Mouse (Mus musculus) forebrain, embryonic 12.5 days (tissue): ENCODE data around the gene Ndc80. TPM values are rescaled to one million over a fixed set of nuclear protein-coding genes. Genes with fewer than 3 reads are reported as not detected.
"Not testable (repeated sequence)": the region's sequence is repeated elsewhere in the genome, so short reads cannot be mapped to it uniquely, and the experiment has no call there.

Experiments used
- ATAC-seq: fragments of 200-750 bp; cut with Nextera tagmentation; 2 replicates; pipeline ENCODE4 v1.8.0; 2017; ENCODE audit warnings: moderate TSS enrichment; ENCODE audit not compliant: low FRiP score
- H3K27ac ChIP-seq: fragments of 300-500 bp; sonication (generic); 2 replicates; pipeline ENCODE4 v1.5.1; 2016; ENCODE audit warnings: mild to moderate bottlenecking
- H3K27me3 ChIP-seq: fragments of 300-500 bp; sonication (generic); 2 replicates; pipeline ENCODE4 v1.6.1; 2016; ENCODE audit warnings: mild to moderate bottlenecking
- H3K36me3 ChIP-seq: fragments of 300-500 bp; sonication (generic); replicated peaks from 2 replicates; pipeline ENCODE4 v1.6.1; 2016; ENCODE audit warnings: mild to moderate bottlenecking
- H3K4me1 ChIP-seq: fragments of 300-500 bp; sonication (generic); 2 replicates; pipeline ENCODE4 v1.6.1; 2016
- H3K4me2 ChIP-seq: fragments of 300-500 bp; sonication (generic); 2 replicates; pipeline ENCODE4 v1.6.1; 2016; ENCODE audit warnings: mild to moderate bottlenecking, moderate library complexity
- H3K4me3 ChIP-seq: fragments of 300-500 bp; sonication (generic); replicated peaks from 2 replicates; pipeline ENCODE4 v1.5.1; 2016; ENCODE audit warnings: mild to moderate bottlenecking
- H3K9ac ChIP-seq: fragments of 300-500 bp; sonication (generic); 2 replicates; pipeline ENCODE4 v1.6.1; 2016; ENCODE audit warnings: mild to moderate bottlenecking
- H3K9me3 ChIP-seq: fragments of 300-500 bp; sonication (generic); 2 replicates; pipeline ENCODE4 v1.6.1; 2016
- WGBS: fragments of 180-500 bp; shearing (Covaris S2); methylation state at CpG from one replicate; pipeline ENCODE4 v1.1.7; 2016; 5-methylcytosine and 5-hydroxymethylcytosine counted together
- polyA plus RNA-seq: library from polyadenylated mRNA; unstranded; fragments of >200 nt; fragmentation: Nextera tagmentation; extraction: Ambion mirVana; gene quantifications from 2 replicates; pipeline ENCODE4 v1.2.1, GENCODE M21; 2016

Ndc80 gene
- polyA plus RNA-seq, 1 experiment from 2014 or later, result 55.6 TPM

- WGBS, result under 1% methylated on average over 31 of the region's 31 CpGs
- no peaks in the 10 kb centered on the region for H3K36me3 ChIP-seq
- H3K9me3 ChIP-seq, result no peaks in the 10 kb centered on the region
- peak overlapping the region; percentile 98 for H3K27ac ChIP-seq
- H3K27me3 ChIP-seq, result no peaks in the 10 kb centered on the region
- peak; percentile 79 for ATAC-seq
- H3K4me3 ChIP-seq, result peak overlapping the region; percentile 90
- H3K9ac ChIP-seq, result peak overlapping the region; percentile 88
- H3K4me2 ChIP-seq, result peak overlapping the region; percentile 80
- peaks cover 13% of the 10 kb centered on the region for H3K4me1 ChIP-seq
Observed at GRCm38 (mm10) chr17:71475705-71476089, 51.0 kb downstream of the Ndc80 start.

- Histone ChIP-seq H3K4me3 (peak within 1 kb of the TSS; percentile 90), H3K36me3 (no peaks in the 10 kb centered on the region), H3K9me3 (no peaks in the 10 kb centered on the region), H3K4me1 (peaks cover 13% of the 10 kb centered on the region), H3K27me3 (no peaks in the 10 kb centered on the region), H3K9ac (peak within 1 kb of the TSS; percentile 88), H3K4me2 (peak within 1 kb of the TSS; percentile 80), H3K27ac (peak within 1 kb of the TSS; percentile 98)
- ATAC-seq, result peak; percentile 95
- WGBS, result under 1% methylated on average over 96 of the region's 109 CpGs
Observed at GRCm38 (mm10) chr17:71474762-71475704, 51.6 kb downstream of the Ndc80 start, which contains the start of gene Smchd1. Smchd1 (minus strand) TSS chr17:71475343.

GRCm38 (mm10) chr17:71474128-71474527, 52.5 kb downstream of the Ndc80 start:
- Histone ChIP-seq H3K4me2 (peak overlapping the region; percentile 80), H3K4me1 (peaks cover 13% of the 10 kb centered on the region), H3K36me3 (0 out of 2 replicates have a peak, but pooled peaks cover 3% of the 10 kb centered on the region), H3K9me3 (no peaks in the 10 kb centered on the region), H3K9ac (peak overlapping the region; percentile 88), H3K27me3 (no peaks in the 10 kb centered on the region), H3K27ac (no peak overlapping the region), H3K4me3 (peak overlapping the region; percentile 90)
- WGBS, result 15% methylated on average over 8 of the region's 8 CpGs
- no peak for ATAC-seq

- WGBS, result 70% methylated on average over 2 of the region's 2 CpGs
- no peak overlapping the region for H3K4me3 ChIP-seq
- peaks cover 13% of the 10 kb centered on the region for H3K4me1 ChIP-seq
- H3K27me3 ChIP-seq, result no peaks in the 10 kb centered on the region
- no peaks in the 10 kb centered on the region for H3K9me3 ChIP-seq
- no peak overlapping the region for H3K27ac ChIP-seq
- H3K9ac ChIP-seq, result no peak overlapping the region
- ATAC-seq, result no peak
- H3K36me3 ChIP-seq, result 0 out of 2 replicates have a peak, but pooled peaks cover 3% of the 10 kb centered on the region
- H3K4me2 ChIP-seq, result no peak overlapping the region
Observed at GRCm38 (mm10) chr17:71471261-71471660, 55.4 kb downstream of the Ndc80 start.

GRCm38 (mm10) chr17:71460312-71460711, 66.3 kb downstream of the Ndc80 start:
- ATAC-seq, result no peak
- 94% methylated on average over 3 of the region's 3 CpGs for WGBS
- H3K36me3 ChIP-seq, result peaks cover 54% of the 10 kb centered on the region
- no peak overlapping the region for H3K4me3 ChIP-seq
- no peak overlapping the region for H3K4me2 ChIP-seq
- H3K27ac ChIP-seq, result no peak overlapping the region
- no peaks in the 10 kb centered on the region for H3K9me3 ChIP-seq
- H3K9ac ChIP-seq, result no peak overlapping the region
- no peaks in the 10 kb centered on the region for H3K27me3 ChIP-seq
- H3K4me1 ChIP-seq, result no peaks in the 10 kb centered on the region

- H3K9ac ChIP-seq, result no peak within 1 kb of the TSS
- H3K27me3 ChIP-seq, result no peaks in the 10 kb centered on the region
- no peaks in the 10 kb centered on the region for H3K4me1 ChIP-seq
- H3K27ac ChIP-seq, result no peak within 1 kb of the TSS
- ATAC-seq, result no peak
- H3K9me3 ChIP-seq, result no peaks in the 10 kb centered on the region
- no peak within 1 kb of the TSS for H3K4me3 ChIP-seq
- no peak within 1 kb of the TSS for H3K4me2 ChIP-seq
- peaks cover 57% of the 10 kb centered on the region for H3K36me3 ChIP-seq
- WGBS, result 97% methylated on average over 2 of the region's 2 CpGs
Observed at GRCm38 (mm10) chr17:71459818-71460217, 66.8 kb downstream of the Ndc80 start, which contains the start of gene Gm4707. Gm4707 (minus strand) TSS chr17:71459918.

GRCm38 (mm10) chr17:71457361-71457760, 69.3 kb downstream of the Ndc80 start:
- H3K4me3 ChIP-seq, H3K9me3 ChIP-seq, H3K9ac ChIP-seq, ATAC-seq, H3K27ac ChIP-seq, H3K4me2 ChIP-seq, H3K27me3 ChIP-seq, H3K4me1 ChIP-seq: not testable (repeated sequence)
- H3K36me3 ChIP-seq, result peaks cover 47% of the 10 kb centered on the region
- WGBS, result 92% methylated on average over 5 of the region's 6 CpGs

Other genes with a start within 250 kb of the Ndc80 start
- gene Emilin2, start 214.9 kb downstream of the Ndc80 start, polyA plus RNA-seq, result 5.5 and 6.1 TPM in 2 replicates
- 5.3 and 6.3 TPM in 2 replicates for gene Gm4707, start 66.9 kb downstream of the Ndc80 start, polyA plus RNA-seq
- 82.2 and 89.3 TPM in 2 replicates for gene Smchd1, start 51.5 kb downstream of the Ndc80 start, polyA plus RNA-seq
- 1.2 and 1.3 TPM in 2 replicates for gene Spdya, start 25.2 kb upstream of the Ndc80 start, polyA plus RNA-seq
- 79.9 and 80.0 TPM in 2 replicates for gene Wdr43, start 89.0 kb upstream of the Ndc80 start, polyA plus RNA-seq
- gene Togaram2, start 146.4 kb upstream of the Ndc80 start, polyA plus RNA-seq, result 0.15 and 0.29 TPM in 2 replicates
- gene Pcare, start 226.0 kb upstream of the Ndc80 start, polyA plus RNA-seq, result not detected in 2 replicates
- gene Clip4, start 241.6 kb upstream of the Ndc80 start, polyA plus RNA-seq, result 7.6 and 8.9 TPM in 2 replicates